Mouse (Mus musculus): Measurements from ENCODE around the gene 1190005I06Rik.
A peak's percentile ranks its signal among the peaks of the same experiment; 100 is the strongest.

1190005I06Rik gene

GRCm38 (mm10) chr8:120581329-120581728 lies 66.1 kb downstream of the 1190005I06Rik start:
- TF ChIP-seq GATA4 (IDR thresholded peaks at IDR 0.05; ENCODE audit: insufficient replicate concordance, low read length) = no peak

- TF ChIP-seq GATA4 (IDR thresholded peaks at IDR 0.05; ENCODE audit: insufficient replicate concordance, low read length) = no peak
Measured at GRCm38 (mm10) chr8:120580336-120581000, 67.0 kb downstream of the 1190005I06Rik start.

- no peak for TF ChIP-seq GATA4 (IDR thresholded peaks at IDR 0.05; ENCODE audit: insufficient replicate concordance, low read length)
Measured at GRCm38 (mm10) chr8:120577821-120578220, 69.6 kb downstream of the 1190005I06Rik start.

GRCm38 (mm10) chr8:120575801-120576200 lies 71.6 kb downstream of the 1190005I06Rik start:
- no peak for TF ChIP-seq GATA4 (IDR thresholded peaks at IDR 0.05; ENCODE audit: insufficient replicate concordance, low read length)

GRCm38 (mm10) chr8:120574941-120575340 lies 72.5 kb downstream of the 1190005I06Rik start:
- no peak for TF ChIP-seq GATA4 (IDR thresholded peaks at IDR 0.05; ENCODE audit: insufficient replicate concordance, low read length)

GRCm38 (mm10) chr8:120573866-120574265 lies 73.6 kb downstream of the 1190005I06Rik start:
- TF ChIP-seq GATA4 (IDR thresholded peaks at IDR 0.05; ENCODE audit: insufficient replicate concordance, low read length) = no peak

- no peak for TF ChIP-seq GATA4 (IDR thresholded peaks at IDR 0.05; ENCODE audit: insufficient replicate concordance, low read length)
Measured at GRCm38 (mm10) chr8:120572534-120572933, 74.9 kb downstream of the 1190005I06Rik start.

- TF ChIP-seq GATA4 (IDR thresholded peaks at IDR 0.05; ENCODE audit: insufficient replicate concordance, low read length) = no peak
Measured at GRCm38 (mm10) chr8:120571561-120571960, 75.9 kb downstream of the 1190005I06Rik start.

GRCm38 (mm10) chr8:120569939-120570715 lies 77.3 kb downstream of the 1190005I06Rik start:
- TF ChIP-seq GATA4 (IDR thresholded peaks at IDR 0.05; ENCODE audit: insufficient replicate concordance, low read length) = 0 out of 2 replicates have a peak, but pooled peaks have one; percentile 19

- no peak for TF ChIP-seq GATA4 (IDR thresholded peaks at IDR 0.05; ENCODE audit: insufficient replicate concordance, low read length)
Measured at GRCm38 (mm10) chr8:120569123-120569522, 78.3 kb downstream of the 1190005I06Rik start.

- TF ChIP-seq GATA4 (IDR thresholded peaks at IDR 0.05; ENCODE audit: insufficient replicate concordance, low read length) = no peak
Measured at GRCm38 (mm10) chr8:120568164-120568798, 79.2 kb downstream of the 1190005I06Rik start.

- TF ChIP-seq GATA4 (IDR thresholded peaks at IDR 0.05; ENCODE audit: insufficient replicate concordance, low read length) = no peak
Measured at GRCm38 (mm10) chr8:120567731-120568130, 79.7 kb downstream of the 1190005I06Rik start.

GRCm38 (mm10) chr8:120566681-120567080 lies 80.8 kb downstream of the 1190005I06Rik start:
- TF ChIP-seq GATA4 (IDR thresholded peaks at IDR 0.05; ENCODE audit: insufficient replicate concordance, low read length) = no peak

- no peak for TF ChIP-seq GATA4 (IDR thresholded peaks at IDR 0.05; ENCODE audit: insufficient replicate concordance, low read length)
Measured at GRCm38 (mm10) chr8:120565151-120565711, 82.2 kb downstream of the 1190005I06Rik start.
